Mouse (Mus musculus) kidney, embryonic 14.5 days (tissue): Measurements from ENCODE around the gene Gm10334. TPM values are rescaled to one million over a fixed set of nuclear protein-coding genes. Genes with fewer than 3 reads are reported as not detected.
"Not testable (repeated sequence)": the region's sequence is repeated elsewhere in the genome, so short reads cannot be mapped to it uniquely, and the experiment has no call there.

Experiments
- ATAC-seq: fragments of 200-750 bp; cut with Nextera tagmentation; 2 replicates; pipeline ENCODE4 v1.8.0; 2017; ENCODE audit warnings: moderate number of reproducible peaks, mild to moderate bottlenecking, moderate TSS enrichment, moderate library complexity; ENCODE audit not compliant: low FRiP score, low TSS enrichment
- H3K27ac ChIP-seq: fragments of 300-500 bp; sonication (generic); 2 replicates; pipeline ENCODE4 v1.5.1; 2014; ENCODE audit warnings: low read depth, mild to moderate bottlenecking, low read length, moderate library complexity, mixed read lengths
- H3K27me3 ChIP-seq: fragments of 300-500 bp; sonication (generic); 2 replicates; pipeline ENCODE4 v1.6.1; 2014; ENCODE audit warnings: mild to moderate bottlenecking, low read length; ENCODE audit not compliant: control insufficient read depth, insufficient read depth
- H3K36me3 ChIP-seq: fragments of 300-500 bp; sonication (generic); 2 replicates; pipeline ENCODE4 v1.6.1; 2014; ENCODE audit warnings: low read length, mixed read lengths; ENCODE audit not compliant: control insufficient read depth, insufficient read depth
- H3K4me1 ChIP-seq: fragments of 300-500 bp; sonication (generic); 2 replicates; pipeline ENCODE4 v1.6.1; 2014; ENCODE audit warnings: low read length, mixed read lengths; ENCODE audit not compliant: control insufficient read depth, insufficient read depth
- H3K4me2 ChIP-seq: fragments of 300-500 bp; sonication (generic); replicated peaks from 2 replicates; pipeline ENCODE4 v1.6.1; 2014; ENCODE audit warnings: low read depth, mild to moderate bottlenecking, low read length
- H3K4me3 ChIP-seq: fragments of 300-500 bp; sonication (generic); 2 replicates; pipeline ENCODE4 v1.5.1; 2014; ENCODE audit warnings: mild to moderate bottlenecking, low read length
- H3K9ac ChIP-seq: fragments of 300-500 bp; sonication (generic); 2 replicates; pipeline ENCODE4 v1.6.1; 2014; ENCODE audit warnings: low read depth, mild to moderate bottlenecking, low read length, moderate library complexity
- H3K9me3 ChIP-seq: fragments of 300-500 bp; sonication (generic); 2 replicates; pipeline ENCODE4 v1.6.1; 2016; ENCODE audit warnings: low read length; ENCODE audit not compliant: control insufficient read depth
- WGBS: fragments of 180-500 bp; shearing (Covaris S2); extraction: QIAGEN DNeasy Blood & Tissue Kit; methylation state at CpG from one replicate; pipeline ENCODE4 v1.1.7; 2014; 5-methylcytosine and 5-hydroxymethylcytosine counted together
- polyA plus RNA-seq: library from polyadenylated mRNA; unstranded; fragments of >200 nt; fragmentation: Nextera tagmentation; extraction: Ambion mirVana; gene quantifications from 2 replicates; pipeline ENCODE4 v1.2.1, GENCODE M21; 2014

Gene Gm10334
- polyA plus RNA-seq = not detected in 2 replicates

DNA sequence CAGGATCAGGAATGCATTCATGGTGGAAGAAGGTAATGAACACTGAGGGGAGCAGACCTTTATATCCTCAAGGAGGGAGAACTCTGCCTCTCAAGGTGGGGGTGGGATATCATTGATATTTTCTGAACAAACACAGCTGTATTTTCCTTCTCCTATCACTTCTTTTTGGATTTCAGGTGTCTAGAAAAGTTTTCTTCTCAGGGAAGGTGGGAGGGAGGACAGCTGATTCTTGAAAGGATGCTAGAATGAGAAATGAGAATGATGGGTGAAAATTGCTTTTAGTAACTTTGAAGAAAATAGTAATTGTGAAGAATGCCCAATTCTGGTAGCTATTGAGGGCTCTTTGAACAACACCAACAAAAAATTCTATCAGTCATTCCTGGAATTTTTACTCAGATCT lies at the start of gene Gm10334:
TSS of gene Gm10334 (minus strand) at position 101 of the 400 bp plus-strand sequence.
- not testable (repeated sequence) for H3K4me1 ChIP-seq, H3K9ac ChIP-seq, H3K9me3 ChIP-seq, H3K36me3 ChIP-seq, H3K4me3 ChIP-seq, H3K27me3 ChIP-seq, ATAC-seq, H3K4me2 ChIP-seq, H3K27ac ChIP-seq

DNA sequence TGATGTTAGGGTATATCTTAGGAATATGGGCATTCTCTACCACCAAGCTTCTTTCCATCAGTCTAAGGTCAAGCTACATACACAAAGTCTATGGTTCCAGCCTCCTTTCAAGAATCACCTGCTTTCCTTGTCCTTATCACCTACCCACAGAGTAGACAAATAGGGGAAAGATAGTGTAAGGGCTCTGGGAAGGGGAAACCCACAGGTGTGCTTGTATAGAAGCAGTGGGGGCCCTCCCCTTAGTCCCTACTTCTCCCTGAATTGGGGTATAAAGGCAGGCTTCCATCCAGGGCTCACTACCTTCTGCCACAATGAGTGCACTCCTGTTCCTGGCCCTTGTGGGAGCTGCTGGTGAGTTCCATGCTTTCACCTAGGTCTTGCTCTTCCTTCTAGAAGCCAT lies 12.7 kb upstream of the Gm10334 start, which contains the start of gene Prss1:
TSS of gene Prss1 (plus strand) at position 301 of the 400 bp plus-strand sequence.
- ATAC-seq, H3K4me1 ChIP-seq, H3K27ac ChIP-seq, H3K36me3 ChIP-seq, H3K4me3 ChIP-seq, H3K27me3 ChIP-seq, H3K9me3 ChIP-seq, H3K9ac ChIP-seq, H3K4me2 ChIP-seq: not testable (repeated sequence)

DNA sequence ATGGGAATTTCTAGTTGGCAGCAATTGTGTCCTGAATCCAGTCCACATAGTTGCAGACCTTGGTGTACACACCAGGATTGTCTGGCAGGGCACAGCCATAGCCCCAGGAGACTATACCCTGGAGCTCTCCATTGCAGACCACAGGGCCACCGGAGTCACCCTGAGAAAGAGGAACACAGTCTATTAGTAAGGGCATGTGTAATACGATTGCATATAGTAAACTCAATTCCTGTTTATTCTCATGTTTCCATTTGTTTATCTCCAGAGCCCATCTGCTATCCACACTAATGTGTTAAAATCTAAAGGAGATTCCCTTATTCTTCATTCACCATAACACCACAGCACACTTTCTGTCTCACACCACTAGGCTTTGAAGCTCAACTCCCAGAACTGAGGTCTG lies 3.7 kb downstream of the Gm10334 start:
- not testable (repeated sequence) for H3K9ac ChIP-seq, H3K36me3 ChIP-seq, H3K4me3 ChIP-seq, H3K4me1 ChIP-seq, H3K4me2 ChIP-seq, H3K27ac ChIP-seq, H3K27me3 ChIP-seq, H3K9me3 ChIP-seq, ATAC-seq
- WGBS = 100% methylated on average over 1 of the region's 2 CpGs

Other genes starting within 250 kb of the Gm10334 start
- gene Try4, start 143.9 kb downstream of the Gm10334 start, polyA plus RNA-seq = not detected in 2 replicates
- gene Try5, start 129.3 kb downstream of the Gm10334 start, polyA plus RNA-seq = not detected in 2 replicates
- not detected in 2 replicates for gene Try10, start 92.0 kb downstream of the Gm10334 start, polyA plus RNA-seq
- gene Prss3, start 68.5 kb downstream of the Gm10334 start, polyA plus RNA-seq = not detected in 2 replicates
- gene Gm5771, start 53.8 kb downstream of the Gm10334 start, polyA plus RNA-seq = not detected in 2 replicates
- gene Prss1, start 12.8 kb upstream of the Gm10334 start, polyA plus RNA-seq = not detected in 2 replicates
- not detected in 2 replicates for gene Prss2, start 75.6 kb upstream of the Gm10334 start, polyA plus RNA-seq
- gene Ephb6, start 159.3 kb upstream of the Gm10334 start, polyA plus RNA-seq = 9.2 and 11.8 TPM in 2 replicates
- gene Trpv6, start 190.3 kb upstream of the Gm10334 start, polyA plus RNA-seq = 2.7 and 3.2 TPM in 2 replicates
- 0.16 TPM in 1 of 2 replicates, not detected in the other for gene Trpv5, start 234.6 kb upstream of the Gm10334 start, polyA plus RNA-seq
- gene Llcfc1, start 238.3 kb upstream of the Gm10334 start, polyA plus RNA-seq = 0.37 TPM in 1 of 2 replicates, not detected in the other